Mouse (Mus musculus) erythroblast, embryonic 14.5 days (primary cell): ENCODE data around the gene Sorcs2.

Source experiments
- GATA1 ChIP-seq: IDR thresholded peaks from 2 replicates; pipeline ENCODE4 v1.6.1; 2012; ENCODE audit warnings: low read length, inconsistent platforms, mixed read lengths
- TAL1 ChIP-seq: IDR thresholded peaks from 3 replicates; pipeline ENCODE4 v1.6.1; 2012; ENCODE audit warnings: low read length, inconsistent platforms, mixed read lengths

GRCm38 (mm10) chr5:36122987-36123386, 275.0 kb downstream of the Sorcs2 start:
- TF ChIP-seq GATA1 (no peak), TAL1 (no peak)
